Mouse (Mus musculus): ENCODE measurements around the gene Dalrd3. TPM values are rescaled to one million over a fixed set of nuclear protein-coding genes. Genes with fewer than 3 reads are reported as not detected.
"Not testable (repeated sequence)": the region's sequence is repeated elsewhere in the genome, so short reads cannot be mapped to it uniquely, and the experiment has no call there.

Gene Dalrd3
- polyA plus RNA-seq, 1 experiment from 2014 or later: 240 TPM

DNA sequence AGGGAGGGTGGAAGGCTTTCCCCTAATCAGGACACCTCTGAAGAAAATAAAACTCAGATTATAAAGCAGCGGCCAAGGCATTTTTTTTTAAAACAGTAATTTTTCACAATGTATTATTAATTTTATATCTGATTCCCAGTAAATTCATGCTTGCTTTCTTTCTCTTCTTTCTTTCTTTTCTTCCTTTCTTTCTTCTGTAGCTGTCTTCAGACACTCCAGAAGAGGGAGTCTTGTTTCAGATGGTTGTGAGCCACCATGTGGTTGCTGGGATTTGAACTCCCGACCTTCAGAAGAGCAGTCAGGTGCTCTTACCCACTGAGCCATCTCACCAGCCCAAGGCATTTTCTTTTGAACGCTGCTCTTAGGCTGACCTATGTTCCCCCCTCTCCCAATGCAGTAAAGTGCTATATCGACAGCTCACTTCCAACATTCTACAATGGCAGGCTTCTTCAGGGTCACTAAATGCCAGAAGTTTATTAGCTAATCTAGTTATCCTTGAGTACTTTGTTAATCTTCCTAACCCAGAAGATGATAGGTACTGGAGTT lies 29.4 kb downstream of the Dalrd3 start:
- 0 out of 2 replicates have a peak, but pooled peaks cover 14% of the 10 kb centered on the region for H3K4me1 ChIP-seq
- H3K4me3 ChIP-seq: no peak overlapping the region
- H3K27me3 ChIP-seq (replicated peaks): no peaks in the 10 kb centered on the region
- WGBS: 79% methylated on average over 4 of the region's 4 CpGs
- no peak overlapping the region for H3K4me2 ChIP-seq (replicated peaks)
- H3K9ac ChIP-seq: no peak overlapping the region
- peaks cover 26% of the 10 kb centered on the region for H3K36me3 ChIP-seq
- H3K27ac ChIP-seq: no peak overlapping the region
- no peak for ATAC-seq (ENCODE audit: low FRiP score, low read depth)
- H3K9me3 ChIP-seq: no peaks in the 10 kb centered on the region

DNA sequence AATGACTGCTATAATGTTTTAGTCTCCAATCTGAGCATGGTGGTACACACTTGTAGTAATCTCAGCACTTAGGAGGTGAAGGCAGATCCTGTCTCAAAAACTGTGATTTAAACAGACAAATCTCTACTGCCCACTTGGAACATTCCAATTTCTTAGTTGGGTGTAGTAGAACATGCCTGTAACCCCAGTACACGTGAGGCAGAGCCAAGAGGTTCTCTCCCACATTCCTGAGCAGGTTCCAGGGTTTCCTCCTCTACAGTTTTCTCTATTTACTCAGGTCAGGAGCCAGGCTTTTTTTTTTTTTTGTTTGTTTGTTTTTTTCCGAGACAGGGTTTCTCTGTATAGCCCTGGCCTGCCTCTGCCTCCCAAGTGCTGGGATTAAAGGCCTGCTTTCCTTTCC lies 30.3 kb downstream of the Dalrd3 start:
- Histone ChIP-seq H3K4me2 (replicated peaks) (no peak overlapping the region), H3K4me3 (no peak overlapping the region), H3K36me3 (peaks cover 36% of the 10 kb centered on the region), H3K27ac (no peak overlapping the region), H3K4me1 (0 out of 2 replicates have a peak, but pooled peaks cover 14% of the 10 kb centered on the region), H3K27me3 (replicated peaks) (no peaks in the 10 kb centered on the region), H3K9me3 (no peaks in the 10 kb centered on the region), H3K9ac (no peak overlapping the region)
- no peak for ATAC-seq (ENCODE audit: low FRiP score, low read depth)
- 63% methylated on average over 2 of the region's 2 CpGs for WGBS

GRCm38 (mm10) chr9:108601986-108602385 lies 32.3 kb downstream of the Dalrd3 start:
- no peaks in the 10 kb centered on the region for H3K9me3 ChIP-seq
- no peak overlapping the region for H3K4me2 ChIP-seq (replicated peaks)
- 90% methylated on average over 4 of the region's 4 CpGs for WGBS
- H3K4me3 ChIP-seq: no peak overlapping the region
- no peak overlapping the region for H3K9ac ChIP-seq
- H3K27ac ChIP-seq: no peak overlapping the region
- no peaks in the 10 kb centered on the region for H3K27me3 ChIP-seq (replicated peaks)
- peaks cover 51% of the 10 kb centered on the region for H3K36me3 ChIP-seq
- no peak for ATAC-seq (ENCODE audit: low FRiP score, low read depth)
- 0 out of 2 replicates have a peak, but pooled peaks cover 10% of the 10 kb centered on the region for H3K4me1 ChIP-seq

DNA sequence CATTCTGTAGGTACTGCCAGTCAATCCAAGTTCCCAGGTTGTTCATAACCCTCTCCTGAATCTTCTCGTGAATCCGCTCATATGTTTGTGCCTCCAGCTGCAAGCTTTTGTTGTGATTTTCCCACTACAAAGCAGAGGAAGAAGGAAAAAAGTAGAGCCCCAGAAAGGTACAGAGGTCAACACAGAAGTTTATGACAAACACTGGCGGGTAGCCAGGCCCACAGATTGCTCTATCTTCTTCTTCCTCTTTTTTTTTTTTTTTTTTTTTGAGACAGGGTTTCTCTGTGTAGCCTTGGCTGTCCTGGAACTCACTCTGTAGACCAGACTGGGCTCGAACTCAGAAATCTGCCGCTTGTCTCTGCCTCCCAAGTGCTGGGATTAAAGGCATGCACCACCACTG lies 38.2 kb downstream of the Dalrd3 start:
- not testable (repeated sequence) for H3K27me3 ChIP-seq (replicated peaks); ATAC-seq (ENCODE audit: low FRiP score, low read depth); H3K9me3 ChIP-seq; H3K4me2 ChIP-seq (replicated peaks); H3K27ac ChIP-seq; H3K9ac ChIP-seq; H3K4me1 ChIP-seq; H3K4me3 ChIP-seq
- peaks cover 93% of the 10 kb centered on the region for H3K36me3 ChIP-seq
- 89% methylated on average over 5 of the region's 5 CpGs for WGBS

DNA sequence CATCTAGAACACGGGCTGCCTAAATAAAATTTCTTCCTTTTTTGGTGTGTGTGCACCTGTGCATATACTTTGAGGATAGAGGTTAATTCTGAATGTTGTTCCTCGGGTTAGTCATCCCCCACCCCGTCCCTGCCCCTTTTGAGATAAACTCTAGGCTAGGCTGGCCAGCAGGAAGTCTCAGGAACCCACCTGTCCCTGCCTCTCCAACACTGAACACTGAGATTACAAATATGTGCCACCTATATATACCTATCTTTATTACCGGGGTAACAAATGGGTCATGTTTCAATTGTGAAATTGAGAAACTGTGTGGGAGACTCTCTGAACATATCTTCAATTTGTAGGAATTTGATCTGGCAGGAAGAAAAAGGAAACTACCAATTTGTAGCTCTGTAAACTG lies 39.2 kb downstream of the Dalrd3 start:
- 94% methylated on average over 4 of the region's 4 CpGs for WGBS
- no peak overlapping the region for H3K27ac ChIP-seq
- no peaks in the 10 kb centered on the region for H3K9me3 ChIP-seq
- H3K9ac ChIP-seq: no peak overlapping the region
- no peak for ATAC-seq (ENCODE audit: low FRiP score, low read depth)
- H3K4me3 ChIP-seq: no peak overlapping the region
- H3K36me3 ChIP-seq: peaks cover 92% of the 10 kb centered on the region
- H3K4me2 ChIP-seq (replicated peaks): no peak overlapping the region
- no peaks in the 10 kb centered on the region for H3K27me3 ChIP-seq (replicated peaks)
- H3K4me1 ChIP-seq: no peaks in the 10 kb centered on the region

- no peaks in the 10 kb centered on the region for H3K4me1 ChIP-seq
- no peak overlapping the region for H3K4me2 ChIP-seq (replicated peaks)
- no peak overlapping the region for H3K4me3 ChIP-seq
- H3K36me3 ChIP-seq: peaks cover 82% of the 10 kb centered on the region
- no peaks in the 10 kb centered on the region for H3K9me3 ChIP-seq
- H3K9ac ChIP-seq: no peak overlapping the region
- no peaks in the 10 kb centered on the region for H3K27me3 ChIP-seq (replicated peaks)
- WGBS: 97% methylated on average over 10 of the region's 10 CpGs
- no peak overlapping the region for H3K27ac ChIP-seq
- no peak for ATAC-seq (ENCODE audit: low FRiP score, low read depth)
Observed at GRCm38 (mm10) chr9:108611488-108611887, 41.8 kb downstream of the Dalrd3 start.

DNA sequence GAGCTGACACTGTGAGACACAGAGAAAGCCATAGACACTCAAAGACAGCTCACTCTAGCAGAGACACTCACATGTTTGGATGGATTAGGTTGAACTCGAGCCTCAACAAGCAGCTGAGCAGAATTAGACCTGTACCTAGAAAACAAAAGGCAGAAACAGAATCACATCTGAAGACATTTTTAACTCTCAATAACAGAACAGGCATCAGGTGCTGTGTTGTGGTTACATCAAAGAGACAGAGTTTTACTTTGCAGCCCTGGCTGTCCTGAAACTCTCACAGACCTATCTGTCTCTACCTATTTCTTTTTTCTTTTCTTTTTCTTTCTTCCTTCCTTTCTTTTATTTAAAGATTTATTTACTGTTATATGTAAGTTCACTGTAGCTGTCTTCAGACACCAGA lies 47.6 kb downstream of the Dalrd3 start:
- 94% methylated on average over 1 of the region's 1 CpGs for WGBS
- no peak for ATAC-seq (ENCODE audit: low FRiP score, low read depth)
- H3K4me1 ChIP-seq: no peaks in the 10 kb centered on the region
- H3K27ac ChIP-seq: no peak overlapping the region
- peaks cover 43% of the 10 kb centered on the region for H3K36me3 ChIP-seq
- H3K9ac ChIP-seq: no peak overlapping the region
- no peaks in the 10 kb centered on the region for H3K9me3 ChIP-seq
- no peak overlapping the region for H3K4me3 ChIP-seq
- no peak overlapping the region for H3K4me2 ChIP-seq (replicated peaks)
- H3K27me3 ChIP-seq (replicated peaks): no peaks in the 10 kb centered on the region

MicroRNAs encoded within 50 kb of the gene (microRNA counts, 519-probe panel; counts per million panel counts)
- microRNA mmu-miR-191 (5,174 counts per million, percentile 84 among the panel's probes with 10 or more counts), microRNA mmu-miR-425 (4,159 counts per million, percentile 77 among the panel's probes with 10 or more counts)

Small RNA genes within 50 kb of the gene (microRNA-seq; reads per million reads assigned to microRNA genes)
- gene Gm24083 (not detected), gene Mir191 (not detected), gene Mir425 (1,025 reads per million, percentile 78 among the genes with 10 or more reads in this experiment)

Other genes starting within 250 kb of the Dalrd3 start
- gene Gpx1, start 231.0 kb upstream of the Dalrd3 start, polyA plus RNA-seq (2016; fragmentation: Nextera tagmentation; extraction: Ambion mirVana): 656 and 664 TPM in 2 replicates
- gene Usp4, start 222.0 kb upstream of the Dalrd3 start, polyA plus RNA-seq (2016; fragmentation: Nextera tagmentation; extraction: Ambion mirVana): 124 and 138 TPM in 2 replicates
- 1.3 and 1.7 TPM in 2 replicates for gene 1700102P08Rik, start 177.1 kb upstream of the Dalrd3 start, polyA plus RNA-seq (2016; fragmentation: Nextera tagmentation; extraction: Ambion mirVana)
- 0.80 and 0.84 TPM in 2 replicates for gene Ccdc36, start 141.4 kb upstream of the Dalrd3 start, polyA plus RNA-seq (2016; fragmentation: Nextera tagmentation; extraction: Ambion mirVana)
- not detected in 2 replicates for gene BC048562, start 133.4 kb upstream of the Dalrd3 start, polyA plus RNA-seq (2016; fragmentation: Nextera tagmentation; extraction: Ambion mirVana)
- gene Ccdc71, start 109.4 kb upstream of the Dalrd3 start, polyA plus RNA-seq (2016; fragmentation: Nextera tagmentation; extraction: Ambion mirVana): 44.8 and 49.4 TPM in 2 replicates
- gene Klhdc8b, start 108.3 kb upstream of the Dalrd3 start, polyA plus RNA-seq (2016; fragmentation: Nextera tagmentation; extraction: Ambion mirVana): 51.1 and 63.4 TPM in 2 replicates
- 28.6 and 29.4 TPM in 2 replicates for gene Lamb2, start 90.2 kb upstream of the Dalrd3 start, polyA plus RNA-seq (2016; fragmentation: Nextera tagmentation; extraction: Ambion mirVana)
- 104 TPM in 2 replicates for gene Usp19, start 79.3 kb upstream of the Dalrd3 start, polyA plus RNA-seq (2016; fragmentation: Nextera tagmentation; extraction: Ambion mirVana)
- 86.9 and 89.9 TPM in 2 replicates for gene Qars, start 62.2 kb upstream of the Dalrd3 start, polyA plus RNA-seq (2016; fragmentation: Nextera tagmentation; extraction: Ambion mirVana)
- gene Qrich1, start 53.1 kb upstream of the Dalrd3 start, polyA plus RNA-seq (2016; fragmentation: Nextera tagmentation; extraction: Ambion mirVana): 162 and 164 TPM in 2 replicates
- gene Impdh2, start 9.6 kb upstream of the Dalrd3 start, polyA plus RNA-seq (2016; fragmentation: Nextera tagmentation; extraction: Ambion mirVana): 124 and 134 TPM in 2 replicates
- gene Ndufaf3, start 2.5 kb upstream of the Dalrd3 start, polyA plus RNA-seq (2016; fragmentation: Nextera tagmentation; extraction: Ambion mirVana): 67.3 and 69.0 TPM in 2 replicates
- 285 and 286 TPM in 2 replicates for gene Wdr6, start 8.9 kb downstream of the Dalrd3 start, polyA plus RNA-seq (2016; fragmentation: Nextera tagmentation; extraction: Ambion mirVana)
- gene P4htm, start 27.8 kb downstream of the Dalrd3 start, polyA plus RNA-seq (2016; fragmentation: Nextera tagmentation; extraction: Ambion mirVana): 20.9 and 21.3 TPM in 2 replicates
- gene Arih2, start 79.5 kb downstream of the Dalrd3 start, polyA plus RNA-seq (2016; fragmentation: Nextera tagmentation; extraction: Ambion mirVana): 56.2 and 57.2 TPM in 2 replicates
- gene Slc25a20, start 92.2 kb downstream of the Dalrd3 start, polyA plus RNA-seq (2016; fragmentation: Nextera tagmentation; extraction: Ambion mirVana): 40.1 and 41.8 TPM in 2 replicates
- 59.2 and 66.4 TPM in 2 replicates for gene Prkar2a, start 119.4 kb downstream of the Dalrd3 start, polyA plus RNA-seq (2016; fragmentation: Nextera tagmentation; extraction: Ambion mirVana)
- gene Ip6k2, start 213.9 kb downstream of the Dalrd3 start, polyA plus RNA-seq (2016; fragmentation: Nextera tagmentation; extraction: Ambion mirVana): 167 and 170 TPM in 2 replicates
- gene Nckipsd, start 238.5 kb downstream of the Dalrd3 start, polyA plus RNA-seq (2016; fragmentation: Nextera tagmentation; extraction: Ambion mirVana): 16.4 and 23.6 TPM in 2 replicates

All from neural tube, embryonic 12.5 days (tissue).